Mouse (Mus musculus) heart, embryonic 15.5 days (tissue): ENCODE data around the gene Rnasek. TPM values are rescaled to one million over a fixed set of nuclear protein-coding genes. Genes with fewer than 3 reads are reported as not detected.
A peak's percentile ranks its signal among the peaks of the same experiment; 100 is the strongest.

Experiments
- ATAC-seq: fragments of 200-750 bp; cut with Nextera tagmentation; replicated peaks from 2 replicates; pipeline ENCODE4 v1.8.0; 2017; ENCODE audit warnings: low read depth, moderate TSS enrichment; ENCODE audit not compliant: insufficient number of reproducible peaks, insufficient read depth, low FRiP score
- H3K27ac ChIP-seq: fragments of 300-500 bp; sonication (generic); 2 replicates; pipeline ENCODE4 v1.5.1; 2015; ENCODE audit warnings: mild to moderate bottlenecking, inconsistent platforms
- H3K27me3 ChIP-seq: fragments of 300-500 bp; sonication (generic); 2 replicates; pipeline ENCODE4 v1.6.1; 2015; ENCODE audit warnings: inconsistent platforms
- H3K36me3 ChIP-seq: fragments of 300-500 bp; sonication (generic); 2 replicates; pipeline ENCODE4 v1.6.1; 2015; ENCODE audit warnings: mild to moderate bottlenecking, inconsistent platforms
- H3K4me1 ChIP-seq: fragments of 300-500 bp; sonication (generic); replicated peaks from 2 replicates; pipeline ENCODE4 v1.6.1; 2015; ENCODE audit warnings: inconsistent platforms
- H3K4me2 ChIP-seq: fragments of 300-500 bp; sonication (generic); 2 replicates; pipeline ENCODE4 v1.6.1; 2015; ENCODE audit warnings: inconsistent platforms, mild to moderate bottlenecking, moderate library complexity
- H3K4me3 ChIP-seq: fragments of 300-500 bp; sonication (generic); 2 replicates; pipeline ENCODE4 v1.5.1; 2015; ENCODE audit warnings: mild to moderate bottlenecking, inconsistent platforms
- H3K9ac ChIP-seq: fragments of 300-500 bp; sonication (generic); 2 replicates; pipeline ENCODE4 v1.6.1; 2015; ENCODE audit warnings: mild to moderate bottlenecking, inconsistent platforms
- H3K9me3 ChIP-seq: fragments of 300-500 bp; sonication (generic); replicated peaks from 2 replicates; pipeline ENCODE4 v1.6.1; 2016; ENCODE audit warnings: inconsistent platforms
- WGBS: fragments of 180-500 bp; shearing (Covaris S2); methylation state at CpG from one replicate; pipeline ENCODE4 v1.1.7; 2015; ENCODE audit warnings: mixed read lengths; 5-methylcytosine and 5-hydroxymethylcytosine counted together
- polyA plus RNA-seq: library from polyadenylated mRNA; unstranded; fragments of >200 nt; fragmentation: Nextera tagmentation; extraction: Ambion mirVana; gene quantifications from 2 replicates; pipeline ENCODE4 v1.2.1, GENCODE M21; 2015

Rnasek gene
- polyA plus RNA-seq, 1 experiment from 2014 or later = 215 TPM

DNA sequence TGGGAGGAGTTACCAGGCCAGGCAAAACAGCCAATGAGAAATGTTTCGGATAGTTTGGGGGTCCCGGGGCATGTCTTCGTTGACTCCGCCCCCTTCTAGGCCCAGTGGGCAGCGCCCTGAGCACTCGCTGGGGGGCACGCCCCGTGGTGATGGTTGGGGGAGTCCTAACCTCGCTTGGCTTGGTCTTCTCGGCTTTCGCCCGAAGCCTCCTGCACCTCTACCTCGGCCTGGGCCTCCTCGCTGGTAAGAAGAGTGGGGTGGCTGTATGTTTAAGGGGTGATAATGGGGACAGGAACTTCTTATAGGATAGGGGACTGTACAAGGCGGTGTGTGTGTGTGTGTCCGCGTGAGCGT, 24.8 kb downstream of the Rnasek start:
- H3K4me2 ChIP-seq = peak overlapping the region; percentile 71
- H3K4me3 ChIP-seq = peak overlapping the region; percentile 42
- H3K9me3 ChIP-seq = no peaks in the 10 kb centered on the region
- peaks cover 62% of the 10 kb centered on the region for H3K27me3 ChIP-seq
- H3K4me1 ChIP-seq = peaks cover 21% of the 10 kb centered on the region
- no peak overlapping the region for H3K27ac ChIP-seq
- H3K9ac ChIP-seq = no peak overlapping the region; the same call in 1 of the 2 replicates
- WGBS = 6% methylated on average over 18 of the region's 18 CpGs
- no peak for ATAC-seq
- H3K36me3 ChIP-seq = no peaks in the 10 kb centered on the region

DNA sequence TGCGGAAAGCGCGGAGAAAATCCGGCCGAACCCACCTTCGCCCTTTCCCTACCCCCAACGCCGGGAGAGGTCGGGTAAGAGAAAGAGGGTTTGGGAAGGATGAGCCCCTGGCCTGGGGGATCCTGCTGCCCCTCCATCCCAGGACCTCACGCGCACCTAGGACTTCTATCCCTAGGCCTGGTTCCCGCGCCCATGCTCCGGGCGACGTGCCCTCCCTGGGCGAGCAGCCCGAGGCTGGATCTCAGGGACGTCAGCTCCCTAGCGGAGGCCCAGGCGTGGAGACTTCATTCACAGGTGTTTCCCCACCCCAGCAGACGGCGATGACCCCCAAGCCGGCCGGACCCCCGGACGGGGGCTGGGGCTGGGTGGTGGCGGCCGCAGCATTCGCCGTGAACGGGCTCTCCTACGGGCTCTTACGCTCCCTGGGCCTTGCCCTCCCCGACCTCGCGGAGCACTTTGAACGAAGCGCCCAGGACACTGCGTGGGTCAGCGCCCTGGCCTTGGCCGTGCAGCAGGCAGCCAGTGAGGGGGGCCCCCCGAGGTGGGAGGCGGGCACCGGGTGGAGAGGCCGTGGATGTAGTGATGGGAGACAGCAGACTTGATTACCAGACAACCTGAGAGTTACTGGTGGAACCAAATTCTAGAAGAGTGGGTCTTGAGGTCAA, 25.3 kb downstream of the Rnasek start:
- Histone ChIP-seq H3K9ac (peak overlapping the region; percentile 45), H3K4me1 (peaks cover 21% of the 10 kb centered on the region), H3K27me3 (peaks cover 62% of the 10 kb centered on the region), H3K4me3 (peak overlapping the region; percentile 42), H3K9me3 (no peaks in the 10 kb centered on the region), H3K4me2 (peak overlapping the region; percentile 71), H3K36me3 (no peaks in the 10 kb centered on the region), H3K27ac (no peak overlapping the region)
- ATAC-seq = peak; percentile 20; the same call in 1 of the 2 replicates
- WGBS = 2% methylated on average over 46 of the region's 46 CpGs

DNA sequence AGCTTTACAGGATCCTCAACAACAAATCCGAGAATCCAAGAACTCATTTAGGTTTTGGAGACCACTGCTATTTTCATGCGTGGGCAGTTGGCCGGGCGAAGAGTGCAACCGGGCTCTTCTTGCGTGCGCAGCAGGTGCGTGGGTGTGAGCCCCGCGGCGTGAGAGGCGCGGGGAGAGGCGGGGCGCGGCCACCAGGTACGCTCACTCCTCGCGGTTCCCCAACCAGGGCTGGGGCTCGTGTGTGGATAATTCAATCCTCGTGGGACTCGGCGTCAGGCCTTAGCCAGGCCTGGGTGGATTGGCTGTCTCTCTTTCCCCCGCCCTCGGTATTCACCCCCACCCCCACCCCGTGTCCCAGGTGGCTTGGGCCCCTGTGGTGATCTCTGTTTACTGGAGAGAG, 25.9 kb downstream of the Rnasek start:
- Histone ChIP-seq H3K9ac (0 out of 2 replicates have a peak overlapping the region, but pooled peaks have one; percentile 45), H3K4me3 (peak overlapping the region; percentile 42), H3K4me2 (peak overlapping the region; percentile 71), H3K36me3 (no peaks in the 10 kb centered on the region), H3K27me3 (peaks cover 62% of the 10 kb centered on the region), H3K27ac (no peak overlapping the region), H3K4me1 (peaks cover 21% of the 10 kb centered on the region), H3K9me3 (no peaks in the 10 kb centered on the region)
- no peak for ATAC-seq
- WGBS = 7% methylated on average over 26 of the region's 26 CpGs

DNA sequence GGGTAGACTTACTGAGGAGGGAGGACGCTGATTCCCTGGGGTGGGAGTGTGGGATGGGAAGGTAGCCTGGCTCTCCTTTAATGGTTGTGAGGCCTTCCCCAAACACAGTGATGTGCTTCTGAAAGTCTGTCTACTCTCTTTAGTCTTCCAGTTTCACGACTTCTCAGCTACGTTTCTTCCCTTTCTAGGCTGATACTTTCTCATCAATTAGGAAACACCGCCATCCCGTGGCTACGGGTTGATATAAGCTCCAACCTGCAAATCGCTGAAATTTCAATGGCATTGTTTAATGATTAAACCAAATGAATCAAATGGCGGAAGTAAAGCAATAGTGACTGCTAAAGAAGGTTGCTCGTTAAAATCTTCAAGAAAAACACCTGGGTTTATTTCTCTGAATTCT, 26.7 kb downstream of the Rnasek start:
- H3K4me3 ChIP-seq = no peak overlapping the region
- H3K4me2 ChIP-seq = no peak overlapping the region
- peaks cover 21% of the 10 kb centered on the region for H3K4me1 ChIP-seq
- peaks cover 62% of the 10 kb centered on the region for H3K27me3 ChIP-seq
- no peak overlapping the region for H3K9ac ChIP-seq
- no peaks in the 10 kb centered on the region for H3K36me3 ChIP-seq
- no peak overlapping the region for H3K27ac ChIP-seq
- H3K9me3 ChIP-seq = no peaks in the 10 kb centered on the region
- 15% methylated on average over 9 of the region's 9 CpGs for WGBS
- ATAC-seq = no peak

DNA sequence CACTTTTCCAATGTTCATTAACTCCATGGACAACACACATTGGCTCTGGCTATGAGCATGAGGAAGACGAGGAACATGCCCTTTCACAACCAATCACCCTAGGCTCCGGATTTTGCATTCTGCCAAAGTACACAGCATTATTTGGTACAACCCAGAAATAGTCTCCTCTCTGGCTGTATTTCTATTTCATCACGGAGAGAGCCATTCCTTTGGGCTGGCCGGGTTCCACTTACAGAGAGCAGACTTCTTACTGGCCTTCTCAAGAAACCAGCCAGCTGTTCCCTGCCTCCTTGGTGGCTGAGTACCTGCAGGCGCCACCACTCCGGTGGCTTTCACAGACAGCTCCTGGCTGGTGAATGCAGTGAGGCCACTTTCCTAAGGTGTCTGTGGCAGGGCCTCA, 27.2 kb downstream of the Rnasek start, which contains the start of gene Slc16a11:
Slc16a11 (plus strand) TSS at position 330 of the 400 bp plus-strand sequence.
- Histone ChIP-seq H3K36me3 (no peaks in the 10 kb centered on the region), H3K9ac (no peak within 1 kb of the TSS), H3K27ac (no peak within 1 kb of the TSS), H3K4me2 (peak within 1 kb of the TSS; percentile 71), H3K4me1 (peaks cover 21% of the 10 kb centered on the region), H3K9me3 (no peaks in the 10 kb centered on the region), H3K4me3 (no peak within 1 kb of the TSS; the same call in 1 of the 2 replicates), H3K27me3 (peaks cover 62% of the 10 kb centered on the region)
- 59% methylated on average over 6 of the region's 6 CpGs for WGBS
- no peak for ATAC-seq

DNA sequence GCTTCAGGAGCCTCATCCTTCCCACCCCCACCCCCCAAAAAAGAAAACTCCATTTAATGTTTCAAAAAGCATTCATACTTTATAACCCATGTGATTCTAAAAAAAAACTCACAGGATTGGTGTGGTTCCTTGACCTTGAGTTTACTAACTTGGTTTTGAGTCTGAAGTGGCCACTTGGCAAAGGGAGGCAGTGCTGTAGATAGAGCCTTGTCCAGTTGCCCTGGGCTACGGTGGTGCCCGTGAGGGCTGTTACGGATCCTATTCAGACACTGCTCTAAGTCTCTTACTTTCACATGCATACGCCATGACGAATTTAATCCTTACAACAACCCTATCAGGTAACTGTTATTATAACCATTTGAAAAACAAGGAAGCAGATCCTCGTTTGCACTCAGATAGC, 27.7 kb downstream of the Rnasek start:
- 70% methylated on average over 6 of the region's 6 CpGs for WGBS
- Histone ChIP-seq H3K9ac (no peak overlapping the region), H3K27ac (no peak overlapping the region), H3K4me3 (no peak overlapping the region), H3K4me1 (peaks cover 21% of the 10 kb centered on the region), H3K36me3 (no peaks in the 10 kb centered on the region), H3K27me3 (peaks cover 57% of the 10 kb centered on the region), H3K4me2 (no peak overlapping the region), H3K9me3 (no peaks in the 10 kb centered on the region)
- no peak for ATAC-seq

DNA sequence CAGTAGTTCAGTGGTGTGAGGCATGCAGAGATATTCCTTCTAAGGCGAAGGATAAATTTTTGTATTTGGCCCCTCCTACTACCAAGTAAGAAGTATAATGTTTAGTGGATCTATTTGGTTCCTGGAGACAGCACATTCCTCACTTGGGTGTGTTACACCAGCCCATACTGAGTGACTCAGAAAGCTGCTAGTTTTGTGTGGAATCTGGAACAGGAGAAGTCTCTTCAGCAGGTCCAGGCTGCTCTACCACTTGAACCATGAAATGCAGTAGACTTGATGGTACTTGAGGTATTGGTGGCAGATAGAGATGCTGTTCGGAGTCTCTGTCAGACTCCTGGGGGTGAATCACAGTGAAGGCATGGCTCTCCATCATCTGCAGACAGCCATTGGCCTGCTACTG, 29.0 kb downstream of the Rnasek start:
- Histone ChIP-seq H3K9ac (no peak overlapping the region), H3K4me1 (peaks cover 20% of the 10 kb centered on the region), H3K36me3 (no peaks in the 10 kb centered on the region), H3K27ac (no peak overlapping the region), H3K4me3 (no peak overlapping the region), H3K9me3 (no peaks in the 10 kb centered on the region), H3K4me2 (no peak overlapping the region), H3K27me3 (peaks cover 44% of the 10 kb centered on the region)
- no peak for ATAC-seq
- WGBS = 79% methylated on average over 2 of the region's 2 CpGs

DNA sequence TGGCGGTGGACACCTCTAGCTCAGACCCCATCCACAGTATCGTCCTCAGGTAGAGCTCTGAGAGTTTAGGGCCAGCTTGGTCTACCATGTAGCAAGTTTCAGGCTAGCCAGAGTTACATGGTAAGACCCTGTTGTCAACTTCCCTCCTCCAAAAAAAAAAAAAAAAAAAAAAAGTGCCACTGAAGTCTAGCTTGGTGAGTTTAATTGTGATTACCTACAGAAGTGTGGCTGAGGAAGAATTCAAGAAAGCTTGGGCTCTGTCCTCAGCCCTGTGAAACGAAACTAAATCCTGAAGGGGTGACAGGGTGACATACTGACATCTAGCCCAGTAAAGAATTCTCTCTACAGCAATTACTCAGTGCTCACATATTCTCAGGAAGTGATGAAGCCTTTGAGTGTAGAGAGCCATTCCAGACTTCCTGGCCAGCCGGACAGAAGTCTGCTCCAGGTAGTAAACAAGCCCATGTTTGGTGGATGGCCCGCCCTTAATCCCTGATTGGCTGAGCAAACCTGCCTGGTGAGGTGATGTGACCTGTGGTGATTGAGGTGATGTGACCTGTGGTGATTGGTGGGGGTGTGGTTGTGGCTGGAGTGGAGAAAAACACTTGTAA, 30.8 kb downstream of the Rnasek start:
- H3K9me3 ChIP-seq = no peaks in the 10 kb centered on the region
- H3K9ac ChIP-seq = no peak overlapping the region
- H3K4me3 ChIP-seq = no peak overlapping the region
- H3K36me3 ChIP-seq = no peaks in the 10 kb centered on the region
- H3K4me1 ChIP-seq = peaks cover 3% of the 10 kb centered on the region
- peaks cover 27% of the 10 kb centered on the region for H3K27me3 ChIP-seq
- WGBS = 67% methylated on average over 5 of the region's 5 CpGs
- ATAC-seq = no peak
- no peak overlapping the region for H3K27ac ChIP-seq
- no peak overlapping the region for H3K4me2 ChIP-seq

DNA sequence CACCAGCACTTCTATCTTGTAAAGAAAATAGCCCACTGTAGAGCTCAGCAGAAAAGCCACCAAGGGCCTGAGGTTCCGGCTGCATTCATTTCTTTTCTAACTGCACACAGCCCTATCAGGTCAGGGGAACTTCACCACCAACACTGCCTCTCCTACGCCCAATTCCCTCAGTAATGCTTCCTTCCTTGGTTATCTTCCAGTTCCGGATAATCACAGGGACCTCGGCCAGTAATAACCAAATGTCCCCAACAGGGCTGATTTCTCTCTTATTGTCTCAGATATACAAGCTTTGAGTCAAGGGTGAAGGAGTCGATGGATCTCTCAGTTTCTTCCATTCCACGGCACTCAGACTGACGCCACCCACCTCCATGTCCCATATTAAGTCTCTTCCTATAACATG, 32.4 kb downstream of the Rnasek start:
- H3K36me3 ChIP-seq = no peaks in the 10 kb centered on the region
- H3K4me3 ChIP-seq = no peak overlapping the region
- no peak for ATAC-seq
- no peaks in the 10 kb centered on the region for H3K4me1 ChIP-seq
- no peaks in the 10 kb centered on the region for H3K9me3 ChIP-seq
- no peak overlapping the region for H3K27ac ChIP-seq
- no peak overlapping the region for H3K9ac ChIP-seq
- 54% methylated on average over 7 of the region's 7 CpGs for WGBS
- H3K4me2 ChIP-seq = no peak overlapping the region
- H3K27me3 ChIP-seq = peaks cover 11% of the 10 kb centered on the region

DNA sequence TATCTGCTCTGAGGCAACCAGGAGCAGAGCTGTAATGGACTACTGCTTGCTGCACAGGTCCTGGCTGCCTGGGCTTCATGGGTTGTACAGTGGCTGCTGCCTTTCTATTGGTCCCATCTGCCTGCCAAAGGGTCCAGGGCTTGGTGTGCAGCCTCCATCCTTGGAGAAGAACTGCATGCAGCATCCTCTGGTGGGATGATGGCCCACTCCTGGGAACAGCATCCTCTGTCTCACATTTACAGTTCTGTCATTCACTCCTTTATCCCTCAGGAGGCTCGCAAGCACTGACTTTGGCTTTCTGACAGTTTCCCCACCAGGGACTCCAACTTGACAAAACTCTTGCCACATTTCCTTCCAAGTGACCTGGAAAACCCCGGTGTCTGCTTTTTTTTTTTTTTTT, 32.8 kb downstream of the Rnasek start:
- H3K4me2 ChIP-seq = no peak overlapping the region
- no peak overlapping the region for H3K4me3 ChIP-seq
- no peaks in the 10 kb centered on the region for H3K4me1 ChIP-seq
- H3K9me3 ChIP-seq = no peaks in the 10 kb centered on the region
- H3K9ac ChIP-seq = no peak overlapping the region
- ATAC-seq = no peak
- no peak overlapping the region for H3K27ac ChIP-seq
- WGBS = 66% methylated on average over 2 of the region's 2 CpGs
- H3K27me3 ChIP-seq = 0 out of 2 replicates have a peak, but pooled peaks cover 9% of the 10 kb centered on the region
- no peaks in the 10 kb centered on the region for H3K36me3 ChIP-seq

DNA sequence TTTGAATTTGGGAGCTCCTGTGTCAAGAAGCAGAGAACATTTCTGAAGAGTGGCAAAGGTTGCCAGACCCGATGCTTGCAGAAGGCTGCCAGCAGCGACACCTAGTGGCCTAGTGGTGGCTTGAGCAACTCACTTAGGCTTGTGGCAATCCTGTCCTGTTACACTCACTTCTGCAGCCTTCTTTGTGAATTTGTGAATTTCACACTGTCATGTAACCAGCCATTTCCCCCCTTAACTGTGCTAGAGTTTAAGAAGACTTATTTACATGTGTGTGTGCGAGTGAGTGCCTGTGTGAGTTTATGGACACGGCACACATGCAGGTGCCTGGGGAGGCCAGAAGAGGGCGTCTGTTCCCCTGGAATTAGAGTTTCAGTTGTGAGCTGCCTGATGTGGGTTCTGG, 38.0 kb downstream of the Rnasek start:
- Histone ChIP-seq H3K27me3 (peaks cover 2% of the 10 kb centered on the region; the same call in 1 of the 2 replicates), H3K9ac (no peak overlapping the region), H3K36me3 (no peaks in the 10 kb centered on the region), H3K9me3 (no peaks in the 10 kb centered on the region), H3K27ac (no peak overlapping the region), H3K4me1 (no peaks in the 10 kb centered on the region), H3K4me2 (no peak overlapping the region), H3K4me3 (no peak overlapping the region)
- WGBS = 33% methylated on average over 5 of the region's 5 CpGs
- ATAC-seq = no peak
